Mouse (Mus musculus) lung, postnatal 0 days (tissue): ENCODE measurements around the gene Scd1.

Source experiments
- CTCF ChIP-seq: IDR thresholded peaks from 2 replicates; pipeline ENCODE4 v1.5.1; 2016; ENCODE audit warnings: antibody characterized with exemption, mild to moderate bottlenecking
- EP300 ChIP-seq: IDR thresholded peaks from 2 replicates; pipeline ENCODE4 v1.6.1; 2016; ENCODE audit warnings: antibody characterized with exemption, mild to moderate bottlenecking, control low read depth

DNA sequence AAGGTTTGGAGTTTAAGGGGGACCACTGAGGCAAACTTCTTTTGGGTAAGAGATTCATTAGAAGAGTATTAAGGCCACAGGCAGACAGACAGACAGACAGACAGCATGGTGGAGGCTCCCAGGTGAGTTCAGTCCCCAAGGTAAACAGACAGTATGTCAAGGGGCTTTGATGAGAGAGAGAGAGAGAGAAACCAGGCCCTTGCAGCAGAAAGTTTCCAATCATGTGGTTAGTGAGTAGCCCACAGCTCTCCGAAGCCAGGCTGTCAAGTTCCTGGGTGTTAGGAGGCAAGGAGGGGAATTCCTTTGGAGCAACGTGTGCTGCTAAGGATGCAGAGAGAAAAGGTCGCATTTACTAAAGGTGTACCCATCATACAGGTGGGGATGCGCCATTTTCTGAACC lies 9.8 kb upstream of the Scd1 start:
- TF ChIP-seq CTCF (no peak), EP300 (no peak)
